Mouse (Mus musculus): Measurements from ENCODE around the gene Saa1. TPM values are rescaled to one million over a fixed set of nuclear protein-coding genes. Genes with fewer than 3 reads are reported as not detected.
"Not testable (repeated sequence)": the region's sequence is repeated elsewhere in the genome, so short reads cannot be mapped to it uniquely, and the experiment has no call there.

The Saa1 gene
- polyA plus RNA-seq, 1 experiment from 2014 or later = 0.47 TPM

DNA sequence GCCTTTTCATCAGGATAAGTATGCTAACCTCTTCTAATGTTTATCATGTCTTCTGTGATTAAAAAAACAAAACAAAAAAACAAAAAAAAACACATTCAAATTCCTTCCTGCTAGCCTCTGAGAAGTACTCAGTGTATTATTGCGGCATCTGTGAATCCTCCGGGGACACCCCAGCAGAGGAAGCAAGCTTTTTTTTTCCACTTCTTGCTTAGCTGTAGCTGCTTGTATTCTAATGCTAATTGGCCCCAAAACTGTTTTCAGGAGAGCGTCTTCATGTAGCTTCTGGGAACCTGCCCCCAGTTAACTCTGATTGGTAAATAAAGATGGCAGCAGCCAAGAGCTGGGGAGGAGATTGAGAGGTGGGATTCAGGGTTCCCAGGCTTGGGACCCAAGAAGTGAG lies 5.7 kb upstream of the Saa1 start:
- no peak overlapping the region for H3K4me2 ChIP-seq
- H3K9me3 ChIP-seq (replicated peaks; ENCODE audit: control insufficient read depth, low read length) = no peaks in the 10 kb centered on the region
- H3K27me3 ChIP-seq (ENCODE audit: control insufficient read depth, insufficient read depth, low read length) = 0 out of 2 replicates have a peak, but pooled peaks cover 2% of the 10 kb centered on the region
- no peak overlapping the region for H3K27ac ChIP-seq (ENCODE audit: low read depth, low read length)
- no peak overlapping the region for H3K4me3 ChIP-seq (ENCODE audit: low read depth, low read length)
- no peaks in the 10 kb centered on the region for H3K4me1 ChIP-seq (ENCODE audit: control insufficient read depth, insufficient read depth, low read length)
- no peak overlapping the region for H3K9ac ChIP-seq (ENCODE audit: low read depth, low read length)
- no peak for ATAC-seq (replicated peaks; ENCODE audit: insufficient number of reproducible peaks, low FRiP score, low TSS enrichment)
- no peaks in the 10 kb centered on the region for H3K36me3 ChIP-seq (ENCODE audit: control insufficient read depth, insufficient read depth, low read length)
- WGBS (ENCODE audit: insufficient replicate concordance) = 62% methylated on average over 3 of the region's 3 CpGs

DNA sequence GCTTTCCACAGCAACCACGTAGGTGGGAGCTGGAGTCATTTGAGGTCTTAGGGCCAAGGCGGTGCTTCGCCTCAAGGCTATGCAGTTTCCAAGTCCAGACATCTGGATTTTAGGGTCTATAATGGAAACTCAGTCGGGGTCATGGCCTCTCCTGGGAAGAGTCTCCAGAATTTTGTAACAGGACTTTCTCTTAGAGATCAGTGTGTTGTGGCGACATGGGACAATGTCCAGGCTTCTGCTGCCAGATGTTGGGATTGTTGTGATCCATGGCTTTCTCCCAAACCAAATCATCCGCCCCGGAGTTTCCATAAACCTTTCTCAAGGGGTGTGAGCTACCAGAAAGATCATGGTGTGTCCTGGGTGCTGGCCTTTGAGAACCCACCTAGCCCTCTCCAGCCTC lies 3.6 kb upstream of the Saa1 start:
- H3K4me2 ChIP-seq = no peak overlapping the region

DNA sequence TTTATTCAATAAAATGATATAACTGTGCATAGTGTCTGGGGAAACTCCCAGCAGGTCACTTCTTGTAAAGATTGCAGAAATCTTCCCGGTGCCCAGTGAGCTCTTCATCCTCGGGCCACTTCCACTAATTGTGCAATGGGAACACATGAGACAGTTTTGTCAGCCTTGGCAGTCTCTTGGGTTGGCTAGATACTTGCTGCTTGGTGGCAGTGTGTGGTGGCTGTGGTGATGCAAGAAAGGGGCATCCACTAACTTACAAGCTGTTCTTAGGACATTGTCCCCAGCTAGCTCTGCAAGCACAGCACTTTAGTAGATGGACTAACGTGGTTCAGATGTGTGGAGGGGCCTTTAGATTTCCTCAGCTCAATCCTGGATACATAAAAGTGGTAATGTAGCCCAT lies 3.0 kb upstream of the Saa1 start:
- ATAC-seq (replicated peaks; ENCODE audit: insufficient number of reproducible peaks, low FRiP score, low TSS enrichment) = no peak
- no peak overlapping the region for H3K4me3 ChIP-seq (ENCODE audit: low read depth, low read length)
- H3K9me3 ChIP-seq (replicated peaks; ENCODE audit: control insufficient read depth, low read length) = no peaks in the 10 kb centered on the region
- H3K27ac ChIP-seq (ENCODE audit: low read depth, low read length) = no peak overlapping the region
- H3K36me3 ChIP-seq (ENCODE audit: control insufficient read depth, insufficient read depth, low read length) = no peaks in the 10 kb centered on the region
- H3K4me1 ChIP-seq (ENCODE audit: control insufficient read depth, insufficient read depth, low read length) = no peaks in the 10 kb centered on the region
- H3K27me3 ChIP-seq (ENCODE audit: control insufficient read depth, insufficient read depth, low read length) = no peaks in the 10 kb centered on the region
- H3K4me2 ChIP-seq = no peak overlapping the region
- 69% methylated on average over 3 of the region's 3 CpGs for WGBS (ENCODE audit: insufficient replicate concordance)
- no peak overlapping the region for H3K9ac ChIP-seq (ENCODE audit: low read depth, low read length)

More for the DNA sequence above, 3.6 kb upstream of the Saa1 start:
- no peak for ATAC-seq (replicated peaks; ENCODE audit: insufficient number of reproducible peaks, low FRiP score, low TSS enrichment)
- WGBS (ENCODE audit: insufficient replicate concordance) = 83% methylated on average over 7 of the region's 7 CpGs
- Histone ChIP-seq H3K27ac (ENCODE audit: low read depth, low read length) (no peak overlapping the region), H3K9me3 (replicated peaks; ENCODE audit: control insufficient read depth, low read length) (no peaks in the 10 kb centered on the region), H3K27me3 (ENCODE audit: control insufficient read depth, insufficient read depth, low read length) (0 out of 2 replicates have a peak, but pooled peaks cover under 1% of the 10 kb centered on the region), H3K36me3 (ENCODE audit: control insufficient read depth, insufficient read depth, low read length) (no peaks in the 10 kb centered on the region), H3K4me1 (ENCODE audit: control insufficient read depth, insufficient read depth, low read length) (no peaks in the 10 kb centered on the region), H3K9ac (ENCODE audit: low read depth, low read length) (no peak overlapping the region), H3K4me3 (ENCODE audit: low read depth, low read length) (no peak overlapping the region)

DNA sequence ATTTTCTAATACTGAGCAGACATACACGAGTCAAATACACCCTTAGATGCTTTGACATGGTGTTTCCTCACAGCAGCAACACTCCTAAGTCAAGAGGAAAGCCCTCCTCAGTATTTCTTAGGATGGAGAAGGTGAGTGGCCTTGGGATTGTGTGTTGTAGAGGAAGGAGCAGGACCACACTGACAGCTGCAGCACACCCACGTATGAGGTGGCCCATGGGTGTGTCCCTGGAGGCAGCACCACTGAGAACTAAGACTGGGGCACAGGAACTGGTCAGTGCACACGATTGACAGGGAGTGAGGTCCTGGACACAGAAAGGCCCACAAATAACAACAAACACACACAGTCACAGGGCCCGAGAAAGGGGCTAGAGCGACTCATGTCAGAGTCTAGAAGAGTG lies 2.7 kb downstream of the Saa1 start:
- H3K27me3 ChIP-seq (ENCODE audit: control insufficient read depth, insufficient read depth, low read length); ATAC-seq (replicated peaks; ENCODE audit: insufficient number of reproducible peaks, low FRiP score, low TSS enrichment); H3K9ac ChIP-seq (ENCODE audit: low read depth, low read length): not testable (repeated sequence)

DNA sequence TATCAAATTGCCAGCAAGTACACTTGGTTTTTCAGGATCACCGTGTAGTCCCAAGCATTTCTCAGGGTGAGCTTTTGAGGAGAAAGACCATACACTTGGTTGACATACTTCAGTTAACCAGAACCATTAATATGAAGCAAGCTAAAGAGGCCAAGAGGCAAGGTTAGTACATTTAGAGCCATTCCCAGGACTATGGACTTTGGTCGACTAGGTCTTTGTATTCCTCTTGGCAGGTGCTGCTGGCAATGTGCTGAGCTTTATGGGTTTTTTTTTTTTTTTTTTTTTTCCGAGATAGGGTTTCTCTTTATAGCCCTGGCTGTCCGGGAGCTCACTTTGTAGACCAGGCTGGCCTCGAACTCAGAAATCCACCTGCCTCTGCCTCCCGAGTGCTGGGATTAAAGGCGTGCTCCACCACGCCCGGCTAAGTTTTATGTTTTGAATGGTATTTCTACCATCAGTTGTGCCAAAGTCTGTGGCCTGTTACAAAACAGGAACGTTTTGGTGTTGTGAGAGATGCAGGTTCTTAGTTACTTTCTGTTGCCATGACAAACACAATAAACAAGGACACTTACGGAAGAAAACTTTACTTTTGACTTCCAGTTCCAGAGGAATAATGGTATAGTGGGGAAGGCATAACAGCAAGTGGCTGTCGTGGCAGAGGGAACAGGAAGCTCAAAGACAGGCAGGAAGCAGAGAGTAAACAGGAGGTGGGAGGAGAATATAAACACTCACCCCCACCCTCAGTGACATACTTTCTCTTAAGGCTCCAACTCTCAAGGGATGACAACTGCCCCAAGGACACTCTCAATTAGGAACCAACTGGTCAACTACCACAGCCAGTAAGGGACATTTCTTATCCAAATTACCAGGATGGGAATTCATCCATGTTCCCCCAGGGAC lies 4.0 kb downstream of the Saa1 start:
- no peak overlapping the region for H3K4me3 ChIP-seq (ENCODE audit: low read depth, low read length)
- WGBS (ENCODE audit: insufficient replicate concordance) = 74% methylated on average over 12 of the region's 12 CpGs
- no peaks in the 10 kb centered on the region for H3K36me3 ChIP-seq (ENCODE audit: control insufficient read depth, insufficient read depth, low read length)
- no peaks in the 10 kb centered on the region for H3K9me3 ChIP-seq (replicated peaks; ENCODE audit: control insufficient read depth, low read length)
- H3K27ac ChIP-seq (ENCODE audit: low read depth, low read length) = no peak overlapping the region
- ATAC-seq (replicated peaks; ENCODE audit: insufficient number of reproducible peaks, low FRiP score, low TSS enrichment) = no peak
- H3K27me3 ChIP-seq (ENCODE audit: control insufficient read depth, insufficient read depth, low read length) = no peaks in the 10 kb centered on the region
- no peak overlapping the region for H3K4me2 ChIP-seq
- H3K4me1 ChIP-seq (ENCODE audit: control insufficient read depth, insufficient read depth, low read length) = no peaks in the 10 kb centered on the region
- no peak overlapping the region for H3K9ac ChIP-seq (ENCODE audit: low read depth, low read length)

More for the DNA sequence above, 2.7 kb downstream of the Saa1 start:
- not testable (repeated sequence) for H3K27ac ChIP-seq (ENCODE audit: low read depth, low read length); H3K4me3 ChIP-seq (ENCODE audit: low read depth, low read length); H3K4me1 ChIP-seq (ENCODE audit: control insufficient read depth, insufficient read depth, low read length); H3K4me2 ChIP-seq; H3K9me3 ChIP-seq (replicated peaks; ENCODE audit: control insufficient read depth, low read length); H3K36me3 ChIP-seq (ENCODE audit: control insufficient read depth, insufficient read depth, low read length)
- 78% methylated on average over 5 of the region's 5 CpGs for WGBS (ENCODE audit: insufficient replicate concordance)

DNA sequence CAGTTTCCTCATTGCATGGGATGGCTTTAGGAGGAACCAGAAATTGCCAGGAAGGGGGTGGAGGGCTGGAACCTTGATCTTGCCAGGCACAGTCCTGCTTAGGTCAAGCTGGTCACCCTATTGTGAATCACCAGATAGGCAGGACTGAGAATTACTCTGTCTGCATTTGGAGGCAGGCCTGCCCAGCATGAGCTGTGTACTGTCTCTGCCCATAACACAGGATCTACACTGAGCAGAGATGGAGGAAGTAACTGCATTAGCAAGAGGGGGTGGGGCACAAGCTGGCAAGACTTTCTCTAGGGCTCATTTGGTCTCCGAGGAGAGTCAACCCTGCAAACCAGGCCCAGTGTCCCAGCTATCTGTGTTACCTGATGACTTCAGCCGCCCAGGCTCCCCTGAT lies 7.8 kb downstream of the Saa1 start:
- Histone ChIP-seq H3K4me2 (no peak overlapping the region), H3K36me3 (ENCODE audit: control insufficient read depth, insufficient read depth, low read length) (no peaks in the 10 kb centered on the region), H3K4me3 (ENCODE audit: low read depth, low read length) (no peak overlapping the region), H3K9ac (ENCODE audit: low read depth, low read length) (no peak overlapping the region), H3K27me3 (ENCODE audit: control insufficient read depth, insufficient read depth, low read length) (no peaks in the 10 kb centered on the region), H3K9me3 (replicated peaks; ENCODE audit: control insufficient read depth, low read length) (no peaks in the 10 kb centered on the region), H3K27ac (ENCODE audit: low read depth, low read length) (no peak overlapping the region), H3K4me1 (ENCODE audit: control insufficient read depth, insufficient read depth, low read length) (no peaks in the 10 kb centered on the region)
- ATAC-seq (replicated peaks; ENCODE audit: insufficient number of reproducible peaks, low FRiP score, low TSS enrichment) = no peak
- 63% methylated on average over 2 of the region's 2 CpGs for WGBS (ENCODE audit: insufficient replicate concordance)

DNA sequence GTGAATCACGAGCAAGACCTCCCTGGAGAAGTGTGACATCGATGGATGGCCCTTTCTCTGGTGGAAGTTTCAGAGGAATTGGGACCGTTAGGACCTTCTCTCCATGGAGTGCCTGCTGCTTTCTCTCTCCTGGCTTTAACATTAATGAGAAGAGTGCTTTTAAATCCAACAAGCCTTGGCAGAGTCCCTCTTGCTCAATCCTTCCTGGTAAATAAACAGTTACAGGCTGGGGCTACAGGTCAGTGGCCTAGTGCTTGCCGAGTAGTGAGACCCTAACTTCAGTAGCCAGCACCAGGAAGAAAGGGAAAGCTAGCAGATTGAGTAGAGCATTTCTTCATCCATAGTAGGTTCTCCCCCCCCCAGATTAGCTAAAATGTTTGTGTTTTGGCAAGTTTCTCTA lies 10.3 kb downstream of the Saa1 start, which contains the start of gene Saa4:
Gene Saa4, minus strand, starts transcription at position 146 of the 400 bp plus-strand sequence.
- no peaks in the 10 kb centered on the region for H3K36me3 ChIP-seq (ENCODE audit: control insufficient read depth, insufficient read depth, low read length)
- no peaks in the 10 kb centered on the region for H3K27me3 ChIP-seq (ENCODE audit: control insufficient read depth, insufficient read depth, low read length)
- no peak within 1 kb of the TSS for H3K4me2 ChIP-seq
- no peaks in the 10 kb centered on the region for H3K9me3 ChIP-seq (replicated peaks; ENCODE audit: control insufficient read depth, low read length)
- ATAC-seq (replicated peaks; ENCODE audit: insufficient number of reproducible peaks, low FRiP score, low TSS enrichment) = no peak
- 78% methylated on average over 4 of the region's 4 CpGs for WGBS (ENCODE audit: insufficient replicate concordance)
- H3K4me1 ChIP-seq (ENCODE audit: control insufficient read depth, insufficient read depth, low read length) = no peaks in the 10 kb centered on the region
- H3K27ac ChIP-seq (ENCODE audit: low read depth, low read length) = no peak within 1 kb of the TSS
- no peak within 1 kb of the TSS for H3K4me3 ChIP-seq (ENCODE audit: low read depth, low read length)
- H3K9ac ChIP-seq (ENCODE audit: low read depth, low read length) = no peak within 1 kb of the TSS

DNA sequence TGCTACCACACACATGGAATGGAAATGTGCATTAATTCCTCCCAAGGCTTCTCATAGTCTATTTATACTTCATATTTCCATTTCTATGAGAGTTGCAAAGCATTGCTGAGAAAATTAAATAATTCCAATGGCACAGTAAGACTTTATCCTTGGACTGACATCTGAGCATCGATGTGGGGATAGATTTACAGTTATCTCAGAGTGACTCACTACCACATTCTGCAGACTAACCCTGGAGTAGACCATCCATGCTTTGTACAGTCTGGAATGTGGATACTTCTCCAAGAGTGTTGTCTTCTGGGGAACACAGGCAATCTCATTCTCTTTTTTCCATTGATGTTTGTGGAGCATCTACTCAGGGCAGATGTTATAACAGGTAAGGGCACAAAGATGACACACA lies 15.2 kb downstream of the Saa1 start:
- Histone ChIP-seq H3K9ac (ENCODE audit: low read depth, low read length) (no peak overlapping the region), H3K9me3 (replicated peaks; ENCODE audit: control insufficient read depth, low read length) (no peaks in the 10 kb centered on the region), H3K27me3 (ENCODE audit: control insufficient read depth, insufficient read depth, low read length) (no peaks in the 10 kb centered on the region), H3K4me2 (no peak overlapping the region), H3K4me1 (ENCODE audit: control insufficient read depth, insufficient read depth, low read length) (no peaks in the 10 kb centered on the region), H3K27ac (ENCODE audit: low read depth, low read length) (no peak overlapping the region), H3K4me3 (ENCODE audit: low read depth, low read length) (no peak overlapping the region), H3K36me3 (ENCODE audit: control insufficient read depth, insufficient read depth, low read length) (no peaks in the 10 kb centered on the region)
- 67% methylated on average over 1 of the region's 1 CpGs for WGBS (ENCODE audit: insufficient replicate concordance)
- ATAC-seq (replicated peaks; ENCODE audit: insufficient number of reproducible peaks, low FRiP score, low TSS enrichment) = no peak

DNA sequence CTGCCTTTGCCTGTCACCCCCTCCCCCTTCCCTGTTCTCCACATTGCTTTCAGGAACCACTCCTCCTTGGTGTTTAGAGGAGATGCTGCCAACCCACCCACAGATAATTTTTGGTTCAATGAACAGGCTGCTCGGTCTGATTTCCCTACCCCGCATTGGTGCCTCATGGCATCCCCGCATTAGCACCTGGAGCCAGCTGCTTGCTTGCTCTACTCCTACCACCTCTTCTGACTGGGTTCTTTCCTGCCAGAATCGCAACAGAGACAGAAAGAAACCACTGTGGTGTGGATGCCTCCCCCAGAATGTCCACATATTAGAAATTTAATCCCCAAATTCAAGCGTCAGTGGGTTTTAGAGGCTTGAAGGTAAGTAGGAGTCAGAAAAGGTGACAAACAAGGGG lies 18.4 kb downstream of the Saa1 start:
- ATAC-seq (replicated peaks; ENCODE audit: insufficient number of reproducible peaks, low FRiP score, low TSS enrichment) = no peak
- Histone ChIP-seq H3K4me1 (ENCODE audit: control insufficient read depth, insufficient read depth, low read length) (no peaks in the 10 kb centered on the region), H3K4me2 (no peak overlapping the region), H3K36me3 (ENCODE audit: control insufficient read depth, insufficient read depth, low read length) (no peaks in the 10 kb centered on the region), H3K4me3 (ENCODE audit: low read depth, low read length) (no peak overlapping the region), H3K27me3 (ENCODE audit: control insufficient read depth, insufficient read depth, low read length) (peaks cover 6% of the 10 kb centered on the region; the same call in 1 of the 2 replicates), H3K27ac (ENCODE audit: low read depth, low read length) (no peak overlapping the region), H3K9ac (ENCODE audit: low read depth, low read length) (no peak overlapping the region), H3K9me3 (replicated peaks; ENCODE audit: control insufficient read depth, low read length) (no peaks in the 10 kb centered on the region)
- 82% methylated on average over 5 of the region's 5 CpGs for WGBS (ENCODE audit: insufficient replicate concordance)

Data from heart, embryonic 11.5 days (tissue).